Mouse (Mus musculus) stomach, postnatal 0 days (tissue): Measurements from ENCODE around the gene Gm853. TPM values are rescaled to one million over a fixed set of nuclear protein-coding genes. Genes with fewer than 3 reads are reported as not detected.

Experiments
- ATAC-seq: fragments of 200-750 bp; cut with Nextera tagmentation; 2 replicates; pipeline ENCODE4 v1.8.0; 2017; ENCODE audit not compliant: low FRiP score, low TSS enrichment
- DNase-seq: peaks from one replicate; pipeline ENCODE4 v3.0.0-alpha.2; 2016; ENCODE audit warnings: low spot score
- H3K27ac ChIP-seq: fragments of 300-500 bp; sonication (generic); replicated peaks from 2 replicates; pipeline ENCODE4 v1.5.1; 2014; ENCODE audit warnings: mild to moderate bottlenecking, control low read depth
- H3K27me3 ChIP-seq: fragments of 300-500 bp; sonication (generic); 2 replicates; pipeline ENCODE4 v1.6.1; 2014; ENCODE audit warnings: low read length; ENCODE audit not compliant: control insufficient read depth, insufficient read depth
- H3K36me3 ChIP-seq: fragments of 300-500 bp; sonication (generic); 2 replicates; pipeline ENCODE4 v1.6.1; 2014; ENCODE audit warnings: low read length, mixed read lengths; ENCODE audit not compliant: control insufficient read depth, insufficient read depth
- H3K4me1 ChIP-seq: fragments of 300-500 bp; sonication (generic); replicated peaks from 2 replicates; pipeline ENCODE4 v1.6.1; 2014; ENCODE audit warnings: antibody characterized with exemption; ENCODE audit not compliant: control insufficient read depth, insufficient read depth
- H3K4me2 ChIP-seq: fragments of 300-500 bp; sonication (generic); replicated peaks from 2 replicates; pipeline ENCODE4 v1.6.1; 2014; ENCODE audit warnings: low read depth, mild to moderate bottlenecking, control low read depth, moderate library complexity
- H3K4me3 ChIP-seq: fragments of 300-500 bp; sonication (generic); 2 replicates; pipeline ENCODE4 v1.5.1; 2014; ENCODE audit warnings: low read depth, low read length, control low read depth
- H3K9ac ChIP-seq: fragments of 300-500 bp; sonication (generic); 2 replicates; pipeline ENCODE4 v1.6.1; 2014; ENCODE audit warnings: mild to moderate bottlenecking, low read length, control low read depth, mixed read lengths
- H3K9me3 ChIP-seq: fragments of 300-500 bp; sonication (generic); 2 replicates; pipeline ENCODE4 v1.6.1; 2016; ENCODE audit warnings: low read length; ENCODE audit not compliant: control insufficient read depth
- CTCF ChIP-seq: IDR thresholded peaks from 2 replicates; pipeline ENCODE4 v1.5.1; 2016; ENCODE audit warnings: antibody characterized with exemption, low read depth, mild to moderate bottlenecking, moderate library complexity
- EP300 ChIP-seq: optimal IDR thresholded peaks from 2 replicates; pipeline ENCODE3; 2016; ENCODE audit warnings: antibody characterized with exemption
- WGBS: fragments of 180-500 bp; shearing (Covaris S2); extraction: QIAGEN DNeasy Blood & Tissue Kit; methylation state at CpG from one replicate; pipeline ENCODE4 v1.1.7; 2014; 5-methylcytosine and 5-hydroxymethylcytosine counted together
- polyA plus RNA-seq: library from polyadenylated mRNA; unstranded; fragments of >200 nt; fragmentation: Nextera tagmentation; extraction: Ambion mirVana; gene quantifications from 2 replicates; pipeline ENCODE4 v1.2.1, GENCODE M21; 2015

The Gm853 gene
- polyA plus RNA-seq, 1 experiment from 2014 or later, result not detected

- TF ChIP-seq CTCF (no peak), EP300 (no peak)
- peaks cover 3% of the 10 kb centered on the region; the same call in 1 of the 2 replicates for H3K36me3 ChIP-seq
- H3K27me3 ChIP-seq, result no peaks in the 10 kb centered on the region
- 0 out of 2 replicates have a peak overlapping the region, but pooled peaks have one; percentile 8 for H3K27ac ChIP-seq
- WGBS, result 55% methylated on average over 8 of the region's 8 CpGs
- H3K9ac ChIP-seq, result no peak overlapping the region
- no peaks in the 10 kb centered on the region for H3K9me3 ChIP-seq
- no peak overlapping the region for H3K4me2 ChIP-seq
- no peak overlapping the region for H3K4me3 ChIP-seq
- ATAC-seq (no peak), DNase-seq (no peak)
- H3K4me1 ChIP-seq, result peaks cover 20% of the 10 kb centered on the region
Measured at GRCm38 (mm10) chr4:130166592-130166991, 55.6 kb downstream of the Gm853 start.

GRCm38 (mm10) chr4:130166061-130166460 lies 56.1 kb downstream of the Gm853 start:
- H3K4me1 ChIP-seq, result peaks cover 19% of the 10 kb centered on the region
- H3K9ac ChIP-seq, result no peak overlapping the region
- no peak overlapping the region for H3K4me3 ChIP-seq
- H3K36me3 ChIP-seq, result peaks cover 3% of the 10 kb centered on the region; the same call in 1 of the 2 replicates
- no peak overlapping the region for H3K4me2 ChIP-seq
- no peak for TF ChIP-seq EP300
- no peak for TF ChIP-seq CTCF
- 0 out of 2 replicates have a peak overlapping the region, but pooled peaks have one; percentile 8 for H3K27ac ChIP-seq
- no peak for ATAC-seq
- no peak for DNase-seq
- 81% methylated on average over 18 of the region's 18 CpGs for WGBS
- H3K27me3 ChIP-seq, result no peaks in the 10 kb centered on the region
- H3K9me3 ChIP-seq, result no peaks in the 10 kb centered on the region

DNA sequence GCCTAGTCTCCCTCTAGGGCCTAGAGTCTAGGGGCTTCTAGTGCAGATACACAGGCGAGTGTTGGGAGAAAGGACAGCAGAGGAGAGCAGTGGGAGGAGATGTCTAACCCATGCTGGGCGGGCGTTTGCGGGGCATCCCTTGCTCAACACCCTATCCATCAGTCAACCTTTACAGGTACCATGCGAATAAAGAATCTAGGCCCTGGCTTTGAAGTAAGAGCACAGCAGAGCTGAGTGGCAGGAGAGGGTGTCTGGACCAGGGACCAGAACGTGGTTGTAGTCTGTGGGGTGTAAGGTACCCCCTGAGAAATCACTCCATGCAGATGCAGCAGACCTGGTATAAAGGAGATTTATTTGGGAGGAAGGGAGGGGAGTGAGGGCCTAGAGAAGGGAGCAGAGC lies 58.1 kb downstream of the Gm853 start:
- Histone ChIP-seq H3K27ac (peak overlapping the region; percentile 56), H3K4me1 (peaks cover 19% of the 10 kb centered on the region), H3K4me2 (no peak overlapping the region), H3K36me3 (peaks cover 3% of the 10 kb centered on the region; the same call in 1 of the 2 replicates), H3K4me3 (no peak overlapping the region), H3K9ac (0 out of 2 replicates have a peak overlapping the region, but pooled peaks have one; percentile 2), H3K9me3 (no peaks in the 10 kb centered on the region), H3K27me3 (no peaks in the 10 kb centered on the region)
- TF ChIP-seq CTCF (no peak), EP300 (no peak)
- DNase-seq (no peak), ATAC-seq (no peak)
- WGBS, result 86% methylated on average over 6 of the region's 6 CpGs

- DNase-seq, result peak; percentile 80
Measured at GRCm38 (mm10) chr4:130163391-130163861, 58.8 kb downstream of the Gm853 start.

DNA sequence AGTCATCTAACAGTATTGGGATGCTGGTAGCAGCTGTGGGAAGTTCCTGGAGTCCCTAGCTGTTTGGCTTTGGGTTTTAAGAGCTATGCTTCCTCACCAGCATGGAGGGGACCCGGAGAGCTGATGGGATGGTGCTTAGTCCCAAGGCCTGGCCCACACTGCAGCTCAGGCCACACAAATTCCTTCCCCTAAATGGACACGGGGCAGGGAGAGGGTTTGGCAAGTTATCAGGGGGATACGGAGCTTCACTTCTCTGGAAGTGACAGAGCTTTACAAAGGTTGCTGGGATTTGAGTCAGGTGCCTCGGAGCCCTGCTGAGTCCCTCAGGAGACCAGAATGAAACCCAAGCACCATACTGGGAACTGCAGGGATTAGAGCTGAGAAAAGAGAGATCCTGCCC lies 60.9 kb downstream of the Gm853 start:
- Histone ChIP-seq H3K36me3 (peaks cover 3% of the 10 kb centered on the region; the same call in 1 of the 2 replicates), H3K9ac (no peak overlapping the region), H3K4me2 (no peak overlapping the region), H3K4me1 (peaks cover 7% of the 10 kb centered on the region), H3K9me3 (no peaks in the 10 kb centered on the region), H3K4me3 (no peak overlapping the region), H3K27ac (peak overlapping the region; percentile 53), H3K27me3 (no peaks in the 10 kb centered on the region)
- no peak for DNase-seq
- WGBS, result 31% methylated on average over 4 of the region's 4 CpGs
- ATAC-seq, result no peak
- TF ChIP-seq EP300 (no peak), CTCF (no peak)

More at GRCm38 (mm10) chr4:130163391-130163861, 58.8 kb downstream of the Gm853 start:
- TF ChIP-seq EP300 (peak; percentile 54), CTCF (no peak)
- Histone ChIP-seq H3K9ac (peak overlapping the region; percentile 59), H3K27me3 (no peaks in the 10 kb centered on the region), H3K36me3 (peaks cover 3% of the 10 kb centered on the region; the same call in 1 of the 2 replicates), H3K4me3 (peak overlapping the region; percentile 4; the same call in 1 of the 2 replicates), H3K4me1 (peaks cover 16% of the 10 kb centered on the region), H3K9me3 (no peaks in the 10 kb centered on the region), H3K27ac (peak overlapping the region; percentile 56), H3K4me2 (peak overlapping the region; percentile 36)
- peak; percentile 35 for ATAC-seq
- WGBS, result 11% methylated on average over 20 of the region's 20 CpGs

Other genes starting within 250 kb of the Gm853 start
- gene Adgrb2, start 237.5 kb downstream of the Gm853 start, polyA plus RNA-seq, result 0.49 and 0.83 TPM in 2 replicates
- gene Col16a1, start 174.6 kb downstream of the Gm853 start, polyA plus RNA-seq, result 47.7 and 51.6 TPM in 2 replicates
- gene Pef1, start 119.8 kb downstream of the Gm853 start, polyA plus RNA-seq, result 63.7 and 64.7 TPM in 2 replicates
- 0.39 and 0.73 TPM in 2 replicates for gene Hcrtr1, start 83.0 kb downstream of the Gm853 start, polyA plus RNA-seq
- gene Tinagl1, start 47.3 kb downstream of the Gm853 start, polyA plus RNA-seq, result 123 and 131 TPM in 2 replicates
- gene Serinc2, start 56.8 kb upstream of the Gm853 start, polyA plus RNA-seq, result 137 and 142 TPM in 2 replicates
- 74.2 and 83.8 TPM in 2 replicates for gene Fabp3, start 86.2 kb upstream of the Gm853 start, polyA plus RNA-seq
- not detected in 2 replicates for gene Gm10570, start 86.3 kb upstream of the Gm853 start, polyA plus RNA-seq
- 44.8 and 50.4 TPM in 2 replicates for gene Zcchc17, start 137.5 kb upstream of the Gm853 start, polyA plus RNA-seq
- 61.6 and 62.9 TPM in 2 replicates for gene Snrnp40, start 137.7 kb upstream of the Gm853 start, polyA plus RNA-seq